Mouse (Mus musculus): ENCODE data around the gene Lyve1. TPM values are rescaled to one million over a fixed set of nuclear protein-coding genes. Genes with fewer than 3 reads are reported as not detected.
A peak's percentile ranks its signal among the peaks of the same experiment; 100 is the strongest.

The Lyve1 gene
- total and polyA plus RNA-seq, 3 experiments = not detected

DNA sequence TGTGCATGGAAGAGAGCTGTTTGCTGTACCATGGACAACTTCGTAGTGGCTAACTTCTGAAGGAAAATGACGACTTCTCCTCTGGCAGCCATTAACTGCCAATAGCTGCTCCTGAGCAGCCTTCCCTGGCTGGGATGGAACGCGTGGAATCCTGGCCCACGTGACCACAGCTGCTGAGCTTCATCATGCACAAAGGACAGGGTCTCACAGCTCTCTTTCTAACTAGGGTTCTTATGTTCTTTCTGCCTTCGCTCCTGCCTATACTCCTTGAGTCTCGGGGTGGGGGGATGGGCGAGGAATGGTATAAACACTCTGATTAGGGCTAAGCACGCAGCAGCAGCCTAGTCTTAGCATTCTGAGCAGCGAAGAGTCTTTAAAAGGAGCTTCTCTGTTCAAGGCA lies 2.0 kb upstream of the Lyve1 start:
- peaks cover 0 to 4% of the 10 kb centered on the region in 2 experiments; a peak in 2 of 4 replicates for H3K36me3 ChIP-seq (ENCODE audit: control insufficient read depth in 1 of 2, insufficient read depth in 2 of 2, low read length in 2 of 2)
- H3K27me3 ChIP-seq (ENCODE audit: control insufficient read depth in 1 of 2, insufficient read depth in 2 of 2, low read length in 2 of 2) = peaks cover 3 to 4% of the 10 kb centered on the region in 2 experiments; a peak in 3 of 4 replicates
- H3K4me1 ChIP-seq (ENCODE audit: control insufficient read depth in 1 of 2, insufficient read depth in 2 of 2, low read length in 2 of 2) = peaks cover 0 to under 1% of the 10 kb centered on the region in 2 experiments; a peak in 1 of 4 replicates
- no peak overlapping the region for H3K4me3 ChIP-seq (ENCODE audit: control insufficient read depth in 1 of 2, insufficient read depth in 1 of 2, low read depth in 2 of 2, low read length in 2 of 2)
- no peak for DNase-seq (ENCODE audit: low read depth, low spot score)
- no peak overlapping the region for H3K9ac ChIP-seq (ENCODE audit: control insufficient read depth, low read depth, low read length, poor library complexity, severe bottlenecking)
- H3K27ac ChIP-seq (ENCODE audit: control insufficient read depth, low read depth, low read length) = no peak overlapping the region
- no peaks in the 10 kb centered on the region for H3K9me3 ChIP-seq (replicated peaks; ENCODE audit: insufficient read depth, low read length)
- TF ChIP-seq EP300 (IDR thresholded peaks at IDR 0.05; ENCODE audit: low read depth in 1 of 2, low read length in 2 of 2) (no peak), NELFE (IDR thresholded peaks at IDR 0.05; ENCODE audit: low read depth, low read length) (no peak), USF1 (IDR thresholded peaks at IDR 0.05; ENCODE audit: low read depth, low read length) (peak; percentile 28; the same call in 1 of the 2 replicates)
- no peaks in the 10 kb centered on the region for H3K79me2 ChIP-seq (ENCODE audit: control insufficient read depth, insufficient read depth, low read length, poor library complexity)

- TF ChIP-seq ZMIZ1 (IDR thresholded peaks at IDR 0.05; ENCODE audit: low read depth, low read length) = no peak
- peak; percentile 37; the same call in 1 of the 2 replicates for TF ChIP-seq RCOR1 (IDR thresholded peaks at IDR 0.05; ENCODE audit: low read depth, low read length)
- no peak for TF ChIP-seq MAZ (IDR thresholded peaks at IDR 0.05; ENCODE audit: low read depth, low read length)
- TF ChIP-seq POLR2AphosphoS5 (IDR thresholded peaks at IDR 0.05; ENCODE audit: borderline replicate concordance, low read depth, low read length) = no peak
- peak in 1 of 2 experiments; percentile 43; a peak in 1 of 4 replicates for TF ChIP-seq EP300 (IDR thresholded peaks at IDR 0.05; ENCODE audit: low read depth in 1 of 2, low read length in 2 of 2)
- no peak for TF ChIP-seq TAL1 (IDR thresholded peaks at IDR 0.05; ENCODE audit: low read length)
- no peak for TF ChIP-seq MXI1 (IDR thresholded peaks at IDR 0.05; ENCODE audit: low read depth, low read length)
- TF ChIP-seq ZNF384 (IDR thresholded peaks at IDR 0.05; ENCODE audit: low read depth, low read length) = no peak
- peak; percentile 24; the same call in 1 of the 2 replicates for TF ChIP-seq ELF1 (IDR thresholded peaks at IDR 0.05; ENCODE audit: low read depth, low read length)
- DNase-seq (ENCODE audit: low read depth, low spot score) = peak; percentile 46
- Histone ChIP-seq H3K9me3 (replicated peaks; ENCODE audit: insufficient read depth, low read length) (no peaks in the 10 kb centered on the region), H3K27me3 (ENCODE audit: control insufficient read depth in 1 of 2, insufficient read depth in 2 of 2, low read length in 2 of 2) (peaks cover 4 to 5% of the 10 kb centered on the region in 2 experiments; a peak in 3 of 4 replicates), H3K4me3 (ENCODE audit: control insufficient read depth in 1 of 2, insufficient read depth in 1 of 2, low read depth in 2 of 2, low read length in 2 of 2) (no peak overlapping the region), H3K79me2 (ENCODE audit: control insufficient read depth, insufficient read depth, low read length, poor library complexity) (no peaks in the 10 kb centered on the region), H3K4me1 (ENCODE audit: control insufficient read depth in 1 of 2, insufficient read depth in 2 of 2, low read length in 2 of 2) (peaks cover 0 to 6% of the 10 kb centered on the region in 2 experiments; a peak in 1 of 4 replicates), H3K27ac (ENCODE audit: control insufficient read depth, low read depth, low read length) (no peak overlapping the region), H3K36me3 (ENCODE audit: control insufficient read depth in 1 of 2, insufficient read depth in 2 of 2, low read length in 2 of 2) (peaks cover 0 to 5% of the 10 kb centered on the region in 2 experiments; a peak in 2 of 4 replicates), H3K9ac (ENCODE audit: control insufficient read depth, low read depth, low read length, poor library complexity, severe bottlenecking) (no peak overlapping the region; the same call in 1 of the 2 replicates)
These were observed 2.9 kb downstream of the Lyve1 start for GRCm38 (mm10) chr7:110860129-110860528.

GRCm38 (mm10) chr7:110855604-110856003 lies 7.4 kb downstream of the Lyve1 start:
- Histone ChIP-seq H3K9ac (ENCODE audit: control insufficient read depth, low read depth, low read length, poor library complexity, severe bottlenecking) (no peak overlapping the region), H3K27me3 (ENCODE audit: control insufficient read depth in 1 of 2, insufficient read depth in 2 of 2, low read length in 2 of 2) (peaks cover 0 to 7% of the 10 kb centered on the region in 2 experiments; a peak in 3 of 4 replicates), H3K4me1 (ENCODE audit: control insufficient read depth in 1 of 2, insufficient read depth in 2 of 2, low read length in 2 of 2) (peaks cover 0 to 6% of the 10 kb centered on the region in 2 experiments; a peak in 1 of 4 replicates), H3K79me2 (ENCODE audit: control insufficient read depth, insufficient read depth, low read length, poor library complexity) (no peaks in the 10 kb centered on the region), H3K4me3 (ENCODE audit: control insufficient read depth in 1 of 2, insufficient read depth in 1 of 2, low read depth in 2 of 2, low read length in 2 of 2) (no peak overlapping the region), H3K36me3 (ENCODE audit: control insufficient read depth in 1 of 2, insufficient read depth in 2 of 2, low read length in 2 of 2) (peaks cover 0 to 5% of the 10 kb centered on the region in 2 experiments; a peak in 2 of 4 replicates), H3K27ac (ENCODE audit: control insufficient read depth, low read depth, low read length) (no peak overlapping the region), H3K9me3 (replicated peaks; ENCODE audit: insufficient read depth, low read length) (no peaks in the 10 kb centered on the region)
- TF ChIP-seq ELF1 (IDR thresholded peaks at IDR 0.05; ENCODE audit: low read depth, low read length) = no peak
- TF ChIP-seq EP300 (IDR thresholded peaks at IDR 0.05; ENCODE audit: low read depth in 1 of 2, low read length in 2 of 2) = no peak
- TF ChIP-seq ETS1 (IDR thresholded peaks at IDR 0.05; ENCODE audit: low read depth, low read length) = no peak
- TF ChIP-seq HCFC1 (IDR thresholded peaks at IDR 0.05; ENCODE audit: low read depth, low read length) = no peak
- no peak for TF ChIP-seq ZC3H11A (IDR thresholded peaks at IDR 0.05; ENCODE audit: low read depth, low read length)
- no peak for DNase-seq (ENCODE audit: low read depth, low spot score)

Measured in MEL (cell line).